Mouse (Mus musculus) CH12.LX (cell line): ENCODE data around the gene Bysl.

Experiments used
- RCOR1 ChIP-seq: conservative IDR thresholded peaks from 2 replicates; pipeline ENCODE4 v1.6.1; 2012; ENCODE audit warnings: low read depth, mild to moderate bottlenecking, inconsistent platforms, low read length, improper control_type of control experiment
- SIN3A ChIP-seq: IDR thresholded peaks from 2 replicates; pipeline ENCODE4 v1.6.1; 2012; ENCODE audit warnings: low read length, improper control_type of control experiment, inconsistent platforms
- USF1 ChIP-seq: IDR thresholded peaks from 2 replicates; pipeline ENCODE4 v1.6.1; 2014; ENCODE audit warnings: low read depth, mild to moderate bottlenecking, inconsistent platforms, low read length, improper control_type of control experiment
- ZNF384 ChIP-seq: IDR thresholded peaks from 2 replicates; pipeline ENCODE4 v1.6.1; 2012; ENCODE audit warnings: low read depth, low read length, improper control_type of control experiment, inconsistent platforms

DNA sequence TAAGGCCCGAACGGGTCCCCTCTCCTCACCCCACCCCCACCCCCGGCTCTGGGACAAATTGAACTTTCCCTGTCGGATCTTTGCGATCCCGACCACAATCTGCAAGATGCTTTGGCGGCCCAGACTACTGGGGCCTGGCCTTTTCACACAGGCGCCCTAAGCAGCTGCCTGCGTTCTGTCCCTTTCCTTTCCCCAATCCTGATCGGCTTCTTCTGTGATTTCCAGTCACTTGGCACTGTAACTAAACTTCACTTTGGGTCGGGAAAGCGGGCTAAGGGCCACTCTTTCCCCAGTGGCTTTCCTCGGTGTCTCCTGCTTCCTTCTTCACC, 17.5 kb downstream of the Bysl start:
- TF ChIP-seq RCOR1 (no peak), SIN3A (peak; percentile 20; the same call in 1 of the 2 replicates), USF1 (no peak), ZNF384 (no peak)
